Mouse (Mus musculus) stomach, embryonic 15.5 days (tissue): ENCODE results near the gene Prkci. TPM values are rescaled to one million over a fixed set of nuclear protein-coding genes. Genes with fewer than 3 reads are reported as not detected.

Experiments
- ATAC-seq: fragments of 200-750 bp; cut with Nextera tagmentation; 2 replicates; pipeline ENCODE4 v1.8.0; 2017; ENCODE audit warnings: low read depth, moderate number of reproducible peaks, moderate TSS enrichment; ENCODE audit not compliant: insufficient read depth, low FRiP score
- H3K27ac ChIP-seq: fragments of 300-500 bp; sonication (generic); 2 replicates; pipeline ENCODE4 v1.5.1; 2015; ENCODE audit warnings: mild to moderate bottlenecking, inconsistent platforms
- H3K27me3 ChIP-seq: fragments of 300-500 bp; sonication (generic); replicated peaks from 2 replicates; pipeline ENCODE4 v1.6.1; 2015; ENCODE audit warnings: inconsistent platforms
- H3K36me3 ChIP-seq: fragments of 300-500 bp; sonication (generic); 2 replicates; pipeline ENCODE4 v1.6.1; 2015; ENCODE audit warnings: inconsistent platforms
- H3K4me1 ChIP-seq: fragments of 300-500 bp; sonication (generic); 2 replicates; pipeline ENCODE4 v1.6.1; 2015; ENCODE audit warnings: inconsistent platforms
- H3K4me2 ChIP-seq: fragments of 300-500 bp; sonication (generic); 2 replicates; pipeline ENCODE4 v1.6.1; 2015; ENCODE audit warnings: mild to moderate bottlenecking, inconsistent platforms
- H3K4me3 ChIP-seq: fragments of 300-500 bp; sonication (generic); replicated peaks from 2 replicates; pipeline ENCODE4 v1.5.1; 2015; ENCODE audit warnings: inconsistent platforms
- H3K9ac ChIP-seq: fragments of 300-500 bp; sonication (generic); 2 replicates; pipeline ENCODE4 v1.6.1; 2015; ENCODE audit warnings: inconsistent platforms
- H3K9me3 ChIP-seq: fragments of 300-500 bp; sonication (generic); 2 replicates; pipeline ENCODE4 v1.6.1; 2016; ENCODE audit warnings: inconsistent platforms
- WGBS: fragments of 180-500 bp; shearing (Covaris S2); methylation state at CpG from one replicate; pipeline ENCODE4 v1.1.7; 2015; 5-methylcytosine and 5-hydroxymethylcytosine counted together
- polyA plus RNA-seq: library from polyadenylated mRNA; unstranded; fragments of >200 nt; fragmentation: Nextera tagmentation; extraction: Ambion mirVana; gene quantifications from 2 replicates; pipeline ENCODE4 v1.2.1, GENCODE M21; 2015

Gene Prkci
- polyA plus RNA-seq, 1 experiment from 2014 or later, result 39.3 TPM

GRCm38 (mm10) chr3:31020656-31021055 is 25.1 kb downstream of the Prkci start:
- no peak overlapping the region for H3K9ac ChIP-seq
- no peak overlapping the region for H3K27ac ChIP-seq
- H3K4me1 ChIP-seq, result peaks cover 20% of the 10 kb centered on the region
- H3K27me3 ChIP-seq, result no peaks in the 10 kb centered on the region
- H3K36me3 ChIP-seq, result peaks cover 7% of the 10 kb centered on the region; the same call in 1 of the 2 replicates
- no peak for ATAC-seq
- no peak overlapping the region for H3K4me2 ChIP-seq
- no peak overlapping the region for H3K4me3 ChIP-seq
- 85% methylated on average over 4 of the region's 4 CpGs for WGBS
- no peaks in the 10 kb centered on the region for H3K9me3 ChIP-seq

GRCm38 (mm10) chr3:31022895-31023436 is 27.4 kb downstream of the Prkci start:
- WGBS, result 26% methylated on average over 7 of the region's 7 CpGs
- no peak overlapping the region for H3K9ac ChIP-seq
- ATAC-seq, result peak; percentile 61; the same call in 1 of the 2 replicates
- no peak overlapping the region for H3K4me3 ChIP-seq
- peak overlapping the region; percentile 42 for H3K27ac ChIP-seq
- H3K9me3 ChIP-seq, result no peaks in the 10 kb centered on the region
- H3K4me1 ChIP-seq, result peaks cover 8% of the 10 kb centered on the region; the same call in 1 of the 2 replicates
- peaks cover 7% of the 10 kb centered on the region; the same call in 1 of the 2 replicates for H3K36me3 ChIP-seq
- no peak overlapping the region for H3K4me2 ChIP-seq
- H3K27me3 ChIP-seq, result no peaks in the 10 kb centered on the region

GRCm38 (mm10) chr3:31027718-31028117 is 32.2 kb downstream of the Prkci start:
- no peak overlapping the region for H3K9ac ChIP-seq
- ATAC-seq, result no peak
- H3K27ac ChIP-seq, result no peak overlapping the region
- H3K27me3 ChIP-seq, result no peaks in the 10 kb centered on the region
- H3K4me1 ChIP-seq, result peaks cover 8% of the 10 kb centered on the region; the same call in 1 of the 2 replicates
- no peaks in the 10 kb centered on the region for H3K9me3 ChIP-seq
- 0 out of 2 replicates have a peak, but pooled peaks cover 4% of the 10 kb centered on the region for H3K36me3 ChIP-seq
- H3K4me3 ChIP-seq, result no peak overlapping the region
- 87% methylated on average over 8 of the region's 8 CpGs for WGBS
- H3K4me2 ChIP-seq, result no peak overlapping the region

GRCm38 (mm10) chr3:31031621-31032020 is 36.1 kb downstream of the Prkci start:
- Histone ChIP-seq H3K27ac (no peak overlapping the region), H3K9me3 (no peaks in the 10 kb centered on the region)
- 91% methylated on average over 9 of the region's 9 CpGs for WGBS

GRCm38 (mm10) chr3:31033644-31034043 is 38.1 kb downstream of the Prkci start:
- WGBS, result 81% methylated on average over 3 of the region's 3 CpGs

More at GRCm38 (mm10) chr3:31031621-31032020, 36.1 kb downstream of the Prkci start:
- Histone ChIP-seq H3K36me3 (no peaks in the 10 kb centered on the region), H3K27me3 (no peaks in the 10 kb centered on the region), H3K4me1 (no peaks in the 10 kb centered on the region), H3K4me3 (no peak overlapping the region), H3K4me2 (no peak overlapping the region), H3K9ac (no peak overlapping the region)
- ATAC-seq, result no peak

GRCm38 (mm10) chr3:31037851-31038250 is 42.3 kb downstream of the Prkci start:
- WGBS, result 92% methylated on average over 13 of the region's 13 CpGs
- Histone ChIP-seq H3K9ac (no peak overlapping the region), H3K9me3 (no peaks in the 10 kb centered on the region), H3K4me3 (no peak overlapping the region), H3K27me3 (no peaks in the 10 kb centered on the region), H3K4me2 (no peak overlapping the region), H3K4me1 (no peaks in the 10 kb centered on the region), H3K36me3 (0 out of 2 replicates have a peak, but pooled peaks cover 10% of the 10 kb centered on the region), H3K27ac (no peak overlapping the region)
- ATAC-seq, result no peak

More at GRCm38 (mm10) chr3:31033644-31034043, 38.1 kb downstream of the Prkci start:
- Histone ChIP-seq H3K36me3 (no peaks in the 10 kb centered on the region), H3K9me3 (no peaks in the 10 kb centered on the region), H3K4me3 (no peak overlapping the region), H3K9ac (no peak overlapping the region), H3K4me1 (no peaks in the 10 kb centered on the region), H3K4me2 (no peak overlapping the region), H3K27ac (no peak overlapping the region), H3K27me3 (no peaks in the 10 kb centered on the region)
- ATAC-seq, result no peak

- Histone ChIP-seq H3K36me3 (0 out of 2 replicates have a peak, but pooled peaks cover 14% of the 10 kb centered on the region), H3K9me3 (no peaks in the 10 kb centered on the region), H3K27ac (no peak overlapping the region), H3K4me1 (no peaks in the 10 kb centered on the region), H3K4me2 (no peak overlapping the region), H3K4me3 (no peak overlapping the region), H3K9ac (no peak overlapping the region), H3K27me3 (no peaks in the 10 kb centered on the region)
- no peak for ATAC-seq
- 89% methylated on average over 10 of the region's 10 CpGs for WGBS
These were observed 43.1 kb downstream of the Prkci start for GRCm38 (mm10) chr3:31038689-31039088.

- no peaks in the 10 kb centered on the region for H3K4me1 ChIP-seq
- H3K4me3 ChIP-seq, result no peak overlapping the region
- H3K9me3 ChIP-seq, result no peaks in the 10 kb centered on the region
- 81% methylated on average over 2 of the region's 2 CpGs for WGBS
- no peak overlapping the region for H3K9ac ChIP-seq
- H3K4me2 ChIP-seq, result no peak overlapping the region
- no peak for ATAC-seq
- no peaks in the 10 kb centered on the region for H3K27me3 ChIP-seq
- H3K27ac ChIP-seq, result no peak overlapping the region
- 0 out of 2 replicates have a peak, but pooled peaks cover 14% of the 10 kb centered on the region for H3K36me3 ChIP-seq
These were observed 47.4 kb downstream of the Prkci start for GRCm38 (mm10) chr3:31042992-31043391.

GRCm38 (mm10) chr3:31047263-31047662 is 51.7 kb downstream of the Prkci start:
- Histone ChIP-seq H3K36me3 (peaks cover 10% of the 10 kb centered on the region; the same call in 1 of the 2 replicates), H3K4me1 (no peaks in the 10 kb centered on the region), H3K9ac (no peak overlapping the region), H3K4me3 (no peak overlapping the region), H3K27me3 (no peaks in the 10 kb centered on the region), H3K9me3 (no peaks in the 10 kb centered on the region), H3K27ac (no peak overlapping the region), H3K4me2 (no peak overlapping the region)
- no peak for ATAC-seq
- WGBS, result 68% methylated on average over 3 of the region's 3 CpGs

- 85% methylated on average over 5 of the region's 5 CpGs for WGBS
- Histone ChIP-seq H3K27ac (no peak overlapping the region), H3K9ac (no peak overlapping the region), H3K4me1 (no peaks in the 10 kb centered on the region), H3K4me2 (no peak overlapping the region), H3K4me3 (no peak overlapping the region), H3K36me3 (peaks cover 5% of the 10 kb centered on the region; the same call in 1 of the 2 replicates), H3K9me3 (no peaks in the 10 kb centered on the region), H3K27me3 (no peaks in the 10 kb centered on the region)
- no peak for ATAC-seq
These were observed 53.5 kb downstream of the Prkci start for GRCm38 (mm10) chr3:31049087-31049486.

- Histone ChIP-seq H3K27ac (no peak overlapping the region), H3K9me3 (no peaks in the 10 kb centered on the region), H3K4me3 (no peak overlapping the region), H3K4me1 (no peaks in the 10 kb centered on the region), H3K9ac (no peak overlapping the region), H3K27me3 (no peaks in the 10 kb centered on the region), H3K36me3 (peaks cover 5% of the 10 kb centered on the region; the same call in 1 of the 2 replicates), H3K4me2 (no peak overlapping the region)
- 77% methylated on average over 7 of the region's 7 CpGs for WGBS
- no peak for ATAC-seq
These were observed 54.8 kb downstream of the Prkci start for GRCm38 (mm10) chr3:31050375-31050774.

GRCm38 (mm10) chr3:31051730-31052129 is 56.2 kb downstream of the Prkci start:
- Histone ChIP-seq H3K9me3 (no peaks in the 10 kb centered on the region), H3K27me3 (no peaks in the 10 kb centered on the region), H3K36me3 (peaks cover 5% of the 10 kb centered on the region; the same call in 1 of the 2 replicates), H3K4me3 (no peak overlapping the region), H3K4me2 (no peak overlapping the region), H3K4me1 (no peaks in the 10 kb centered on the region), H3K27ac (no peak overlapping the region), H3K9ac (no peak overlapping the region)
- ATAC-seq, result no peak
- WGBS, result 79% methylated on average over 9 of the region's 9 CpGs
